Mouse (Mus musculus) mouse embryonic stem cell (cell line): ENCODE measurements around the gene Hjurp.

Source experiments
- in situ Hi-C, 2 experiments: fragments of 300-500 bp; cut with MboI; formaldehyde crosslinking; loops; 1 replicate in 1 of 2; 3 replicates in 1 of 2; pipeline ENCODE4 v1.14.3; 2019 to 2020; ENCODE audit warnings: low sequenced_read_pairs in 2 of 2, low pct_unique_long_range_greater_than_20kb in 1 of 2, mixed read lengths in 1 of 2; ENCODE audit not compliant: unreplicated experiment in 1 of 2

Hjurp gene

DNA sequence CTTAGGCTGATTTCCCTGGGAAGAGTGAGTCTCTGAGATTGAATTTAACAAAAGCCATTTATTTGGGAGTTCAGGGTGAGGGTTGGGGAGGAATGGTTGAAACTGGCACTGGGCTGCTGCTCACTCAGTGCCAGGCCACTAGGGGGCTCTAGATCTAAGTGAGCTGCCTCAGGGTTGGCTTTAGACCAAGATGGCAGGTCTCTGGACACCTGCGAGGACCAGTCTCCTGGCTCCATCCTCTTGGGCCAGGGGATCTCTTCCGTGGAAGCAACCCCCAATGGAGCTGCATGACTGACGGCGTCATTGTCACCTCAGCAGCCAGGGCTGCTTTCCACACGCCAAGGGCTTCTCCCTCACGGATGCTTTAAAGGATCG is 7.5 kb upstream of the Hjurp start:
- in situ Hi-C loops: no loop called here

- in situ Hi-C loops: no loop called here
These were observed 7.0 kb upstream of the Hjurp start for GRCm38 (mm10) chr1:88284228-88284945.

- in situ Hi-C loops: no loop called here
These were observed 6.2 kb upstream of the Hjurp start for GRCm38 (mm10) chr1:88283376-88284227.

- in situ Hi-C loops: no loop called here
These were observed 4.9 kb upstream of the Hjurp start for GRCm38 (mm10) chr1:88282301-88282700.

- in situ Hi-C loops: no loop called here
These were observed 2.7 kb upstream of the Hjurp start for GRCm38 (mm10) chr1:88280006-88280690.

GRCm38 (mm10) chr1:88279111-88280005 is 1.9 kb upstream of the Hjurp start:
- in situ Hi-C loops: no loop called here

GRCm38 (mm10) chr1:88277818-88278511 is 532 bp upstream of the Hjurp start:
- in situ Hi-C loops: no loop called here

GRCm38 (mm10) chr1:88276524-88277097 is 822 bp downstream of the Hjurp start:
- in situ Hi-C loops: no loop called here

- in situ Hi-C loops: no loop called here
These were observed 1.5 kb downstream of the Hjurp start for GRCm38 (mm10) chr1:88275698-88276523.

- in situ Hi-C loops: no loop called here
These were observed 2.3 kb downstream of the Hjurp start for GRCm38 (mm10) chr1:88275078-88275680.

DNA sequence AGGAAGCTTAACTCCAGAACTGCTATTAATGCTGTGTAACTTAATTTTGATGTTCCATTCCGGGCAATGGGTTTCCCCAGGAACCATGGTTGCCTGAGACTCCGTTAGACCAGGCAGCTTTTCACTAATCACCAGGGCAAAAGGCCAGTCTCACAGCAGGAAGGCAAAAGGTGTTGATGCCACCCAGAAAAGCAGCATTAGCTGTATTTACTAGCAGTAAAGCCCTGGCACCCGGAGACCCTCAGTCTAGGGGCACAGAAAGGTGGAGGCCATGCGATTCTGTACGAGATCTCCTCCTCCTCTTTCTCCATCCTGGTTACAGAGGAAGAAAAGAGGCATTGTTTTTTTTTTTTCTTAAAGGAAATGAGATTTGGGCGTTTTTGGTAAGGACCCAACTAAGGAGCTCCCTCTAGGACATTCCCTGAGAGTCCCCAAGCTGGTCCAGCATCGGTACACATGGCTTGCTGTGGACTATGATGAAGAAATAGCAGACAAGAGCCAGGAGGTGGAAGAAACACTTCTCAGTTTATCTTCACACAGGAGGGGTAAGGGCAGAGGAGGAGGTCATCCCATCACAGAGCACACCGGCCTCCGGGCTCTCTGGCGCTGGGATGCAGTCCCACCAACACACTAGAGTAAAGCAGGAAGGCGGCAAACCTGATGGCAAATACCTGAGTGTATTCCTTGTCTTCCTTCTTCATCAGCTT is 2.9 kb downstream of the Hjurp start:
- in situ Hi-C loops: no loop called here

DNA sequence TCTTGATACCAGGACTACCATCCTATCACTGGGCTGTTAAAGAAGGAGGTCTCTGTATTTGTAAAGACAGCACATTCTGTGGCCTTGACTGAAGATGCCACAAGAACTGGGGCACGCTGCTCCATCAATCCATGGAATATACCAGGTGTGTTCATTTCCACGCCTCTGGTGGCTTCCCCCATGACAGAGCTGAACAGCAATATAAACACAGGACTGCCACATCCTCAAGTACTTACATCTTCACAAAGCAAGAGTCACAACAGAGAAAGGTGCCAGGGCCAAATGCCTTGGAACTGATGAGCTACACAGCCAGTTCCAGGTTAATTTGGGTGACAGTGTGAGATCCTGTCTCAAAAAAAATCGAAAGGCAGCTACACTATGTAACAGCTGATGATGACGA is 3.6 kb downstream of the Hjurp start:
- in situ Hi-C loops: no loop called here

DNA sequence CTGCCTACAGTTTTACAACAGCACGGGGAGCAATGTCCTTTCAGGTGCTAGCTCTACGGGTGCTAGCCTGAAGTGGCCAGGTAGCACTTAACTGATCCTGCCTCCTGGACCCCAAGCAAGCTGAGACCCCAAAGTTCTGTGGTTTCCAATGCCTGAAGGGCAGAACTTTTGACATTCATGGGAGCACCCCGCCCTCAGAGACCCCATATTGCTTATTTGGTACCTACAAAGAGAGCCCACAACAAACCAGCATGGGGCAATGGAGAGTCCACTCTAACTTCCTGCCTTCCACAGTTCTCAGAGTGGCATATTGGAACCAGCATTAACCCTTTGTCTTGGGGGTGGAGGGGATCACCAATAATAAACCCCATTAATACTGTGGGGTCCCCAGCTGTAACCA is 4.1 kb downstream of the Hjurp start:
- in situ Hi-C loops: no loop called here

DNA sequence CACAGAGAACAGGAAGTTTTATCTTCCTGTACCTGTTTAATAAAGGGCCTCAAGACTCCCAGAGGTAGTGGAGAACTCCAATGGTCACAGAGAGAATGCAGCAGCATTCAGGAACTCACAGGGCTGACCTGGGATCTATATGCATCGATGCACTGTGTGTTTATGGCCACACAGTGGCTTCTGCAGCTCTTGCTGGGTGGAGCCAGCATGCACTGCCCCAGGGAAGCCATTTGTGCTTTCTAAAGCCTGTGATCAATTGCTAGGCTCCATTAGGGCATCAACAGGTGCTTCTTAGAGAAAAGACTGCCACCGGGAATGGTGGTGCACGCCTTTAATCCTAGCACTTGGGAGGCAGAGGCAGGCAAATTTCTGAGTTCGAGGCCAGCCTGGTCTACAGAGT is 4.6 kb downstream of the Hjurp start:
- in situ Hi-C loops: no loop called here

DNA sequence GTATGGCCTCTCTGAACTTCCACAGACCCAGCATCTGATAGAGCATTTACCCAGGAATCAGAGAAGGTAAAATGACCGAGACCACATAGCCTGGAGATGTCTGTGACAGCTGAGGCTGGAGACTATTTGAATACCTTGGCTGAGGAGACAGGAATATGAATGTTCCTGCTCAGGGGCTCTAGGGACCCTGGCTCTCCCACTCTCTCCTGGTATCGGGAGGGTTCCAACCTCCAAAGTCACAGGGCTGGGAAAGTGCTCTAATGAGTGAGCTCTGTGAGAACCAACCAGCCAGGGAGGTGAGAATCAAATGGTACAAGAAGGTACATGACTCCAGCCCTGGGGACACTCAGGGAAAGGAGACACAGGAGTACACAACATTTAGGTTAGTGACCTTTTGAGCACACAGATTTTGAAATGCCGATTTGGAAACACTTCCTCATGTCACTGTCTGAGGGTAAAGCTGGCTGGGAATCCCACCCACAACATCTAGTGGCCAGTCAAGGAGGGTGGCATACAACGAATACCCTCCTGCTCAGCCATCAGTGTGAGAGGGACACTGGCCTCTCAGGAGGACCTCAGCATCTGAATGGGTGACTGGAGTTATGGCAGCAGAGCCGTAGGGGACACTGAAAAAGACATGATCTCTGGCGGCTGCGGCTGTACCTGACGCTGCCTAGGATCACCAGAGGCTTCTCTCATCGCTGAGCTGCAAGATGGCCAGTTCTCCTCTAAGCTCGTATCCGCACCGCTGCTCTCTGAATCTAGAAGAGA is 7.7 kb downstream of the Hjurp start:
- in situ Hi-C loops: no loop called here
